Mouse (Mus musculus) MEL (cell line): ENCODE results near the gene Gnb1l. TPM values are rescaled to one million over a fixed set of nuclear protein-coding genes. Genes with fewer than 3 reads are reported as not detected.

Experiments used
- DNase-seq: peaks from one replicate; pipeline ENCODE4 v3.0.0; 2011; ENCODE audit warnings: low read depth, low spot score
- H3K27ac ChIP-seq: 2 replicates; pipeline ENCODE4 v1.5.1; 2012; ENCODE audit warnings: low read depth, mild to moderate bottlenecking, control low read depth, low read length, moderate library complexity; ENCODE audit not compliant: control insufficient read depth
- H3K27me3 ChIP-seq, 2 experiments: fragments of 150-350 bp in 1 of 2; sonication (generic) in 1 of 2; 2 replicates each; pipeline ENCODE4 v1.6.1; 2012; ENCODE audit warnings: low read length in 2 of 2, mild to moderate bottlenecking in 2 of 2, improper control_type of control experiment in 1 of 2, moderate library complexity in 1 of 2; ENCODE audit not compliant: insufficient read depth in 2 of 2, control insufficient read depth in 1 of 2
- H3K36me3 ChIP-seq, 2 experiments: 2 replicates each; pipeline ENCODE4 v1.6.1; 2012 to 2014; ENCODE audit warnings: low read length in 2 of 2, improper control_type of control experiment in 1 of 2, inconsistent platforms in 1 of 2, mild to moderate bottlenecking in 1 of 2; ENCODE audit not compliant: insufficient read depth in 2 of 2, control insufficient read depth in 1 of 2
- H3K4me1 ChIP-seq, 2 experiments: fragments of 150-350 bp in 1 of 2; sonication (generic) in 1 of 2; 2 replicates each; pipeline ENCODE4 v1.6.1; 2012; ENCODE audit warnings: low read length in 2 of 2, improper control_type of control experiment in 1 of 2, mild to moderate bottlenecking in 1 of 2; ENCODE audit not compliant: insufficient read depth in 2 of 2, control insufficient read depth in 1 of 2
- H3K4me3 ChIP-seq, 2 experiments: fragments of 150-350 bp in 1 of 2; sonication (generic) in 1 of 2; 2 replicates each; pipeline ENCODE4 v1.5.1; 2012; ENCODE audit warnings: low read depth in 2 of 2, low read length in 2 of 2, mild to moderate bottlenecking in 2 of 2, moderate library complexity in 2 of 2, control low read depth in 1 of 2, improper control_type of control experiment in 1 of 2; ENCODE audit not compliant: control insufficient read depth in 1 of 2, insufficient read depth in 1 of 2
- H3K79me2 ChIP-seq: 2 replicates; pipeline ENCODE4 v1.6.1; 2012; ENCODE audit warnings: mild to moderate bottlenecking, low read length, moderate library complexity; ENCODE audit not compliant: control insufficient read depth, poor library complexity, insufficient read depth
- H3K9ac ChIP-seq: 2 replicates; pipeline ENCODE4 v1.6.1; 2012; ENCODE audit warnings: low read depth, mild to moderate bottlenecking, control low read depth, low read length, moderate library complexity; ENCODE audit not compliant: control insufficient read depth, poor library complexity, severe bottlenecking
- H3K9me3 ChIP-seq: fragments of 150-350 bp; sonication (generic); replicated peaks from 2 replicates; pipeline ENCODE4 v1.6.1; 2012; ENCODE audit warnings: mild to moderate bottlenecking, low read length, improper control_type of control experiment, moderate library complexity; ENCODE audit not compliant: insufficient read depth
- CHD1 ChIP-seq: IDR thresholded peaks from 2 replicates; pipeline ENCODE4 v1.6.1; 2012; ENCODE audit warnings: low read depth, mild to moderate bottlenecking, inconsistent platforms, low read length, improper control_type of control experiment
- CTCF ChIP-seq, 3 experiments: IDR thresholded peaks in 2 of 3; conservative IDR thresholded peaks in 1 of 3; 2 replicates each; pipeline ENCODE4 v1.5.1; 2011 to 2012; ENCODE audit warnings: low read length in 3 of 3, low read depth in 2 of 3, mild to moderate bottlenecking in 2 of 3, improper control_type of control experiment in 1 of 3, inconsistent platforms in 1 of 3, mixed read lengths in 1 of 3, moderate library complexity in 1 of 3; ENCODE audit not compliant: control insufficient read depth in 1 of 3, insufficient read depth in 1 of 3, poor library complexity in 1 of 3, severe bottlenecking in 1 of 3
- E2F4 ChIP-seq: IDR thresholded peaks from 2 replicates; pipeline ENCODE4 v1.6.1; 2011; ENCODE audit warnings: low read depth, low read length, improper control_type of control experiment, borderline replicate concordance
- EP300 ChIP-seq, 2 experiments: IDR thresholded peaks; 2 replicates each; pipeline ENCODE4 v1.6.1; 2011; ENCODE audit warnings: improper control_type of control experiment in 2 of 2, low read length in 2 of 2, low read depth in 1 of 2, mild to moderate bottlenecking in 1 of 2
- GATA1 ChIP-seq: IDR thresholded peaks from 2 replicates; pipeline ENCODE4 v1.6.1; 2011; ENCODE audit warnings: low read depth, low read length, improper control_type of control experiment
- KAT2A ChIP-seq: conservative IDR thresholded peaks from 2 replicates; pipeline ENCODE4 v1.6.1; 2012; ENCODE audit warnings: low read depth, low read length, improper control_type of control experiment, inconsistent platforms
- MAZ ChIP-seq: IDR thresholded peaks from 2 replicates; pipeline ENCODE4 v1.6.1; 2012; ENCODE audit warnings: low read depth, mild to moderate bottlenecking, inconsistent platforms, low read length, improper control_type of control experiment
- MXI1 ChIP-seq: IDR thresholded peaks from 2 replicates; pipeline ENCODE4 v1.6.1; 2011; ENCODE audit warnings: mild to moderate bottlenecking, low read depth, low read length, improper control_type of control experiment
- MYC ChIP-seq: IDR thresholded peaks from 2 replicates; pipeline ENCODE4 v1.6.1; 2011; ENCODE audit warnings: low read depth, mild to moderate bottlenecking, low read length, improper control_type of control experiment, moderate library complexity
- NELFE ChIP-seq: IDR thresholded peaks from 2 replicates; pipeline ENCODE4 v1.6.1; 2011; ENCODE audit warnings: low read depth, low read length, improper control_type of control experiment
- NRF1 ChIP-seq: IDR thresholded peaks from 2 replicates; pipeline ENCODE4 v1.6.1; 2014; ENCODE audit warnings: low read depth, mild to moderate bottlenecking, inconsistent platforms, low read length, improper control_type of control experiment, moderate library complexity; ENCODE audit not compliant: poor library complexity, insufficient read depth, severe bottlenecking
- POLR2AphosphoS2 ChIP-seq: IDR thresholded peaks from 2 replicates; pipeline ENCODE4 v1.6.1; 2011; ENCODE audit warnings: low read length, improper control_type of control experiment
- RAD21 ChIP-seq: IDR thresholded peaks from 2 replicates; pipeline ENCODE4 v1.6.1; 2011; ENCODE audit warnings: mild to moderate bottlenecking, low read depth, low read length, improper control_type of control experiment
- RCOR1 ChIP-seq: IDR thresholded peaks from 2 replicates; pipeline ENCODE4 v1.6.1; 2012; ENCODE audit warnings: low read depth, mild to moderate bottlenecking, inconsistent platforms, low read length, improper control_type of control experiment
- SMC3 ChIP-seq: IDR thresholded peaks from 2 replicates; pipeline ENCODE4 v1.6.1; 2011; ENCODE audit warnings: low read depth, low read length, improper control_type of control experiment
- TAL1 ChIP-seq: IDR thresholded peaks from 2 replicates; pipeline ENCODE4 v1.6.1; 2012; ENCODE audit warnings: mild to moderate bottlenecking, inconsistent platforms, low read length, moderate library complexity, mixed read lengths
- TBP ChIP-seq: IDR thresholded peaks from 2 replicates; pipeline ENCODE4 v1.8.0; 2011; ENCODE audit warnings: low read depth, low read length, improper control_type of control experiment
- TCF12 ChIP-seq: IDR thresholded peaks from 2 replicates; pipeline ENCODE4 v1.6.1; 2014; ENCODE audit warnings: low read depth, mild to moderate bottlenecking, inconsistent platforms, low read length, improper control_type of control experiment, moderate library complexity
- UBTF ChIP-seq: IDR thresholded peaks from 2 replicates; pipeline ENCODE4 v1.6.1; 2012; ENCODE audit warnings: low read depth, mild to moderate bottlenecking, inconsistent platforms, low read length, improper control_type of control experiment, moderate library complexity, borderline replicate concordance; ENCODE audit not compliant: insufficient read depth
- USF1 ChIP-seq: IDR thresholded peaks from 2 replicates; pipeline ENCODE4 v1.6.1; 2014; ENCODE audit warnings: low read depth, mild to moderate bottlenecking, inconsistent platforms, low read length, improper control_type of control experiment, moderate library complexity
- USF2 ChIP-seq, 2 experiments: IDR thresholded peaks; 2 replicates each; pipeline ENCODE4 v1.6.1; 2011 to 2012; ENCODE audit warnings: improper control_type of control experiment in 2 of 2, low read length in 2 of 2, borderline replicate concordance in 1 of 2, inconsistent platforms in 1 of 2, low read depth in 1 of 2, mild to moderate bottlenecking in 1 of 2; ENCODE audit not compliant: insufficient read depth in 1 of 2
- ZC3H11A ChIP-seq: IDR thresholded peaks from 2 replicates; pipeline ENCODE4 v1.6.1; 2012; ENCODE audit warnings: low read depth, mild to moderate bottlenecking, inconsistent platforms, low read length, improper control_type of control experiment
- polyA plus RNA-seq, 2 experiments: library from polyadenylated mRNA; stranded (reverse) in 1 of 2; unstranded in 1 of 2; fragments of >175 nt in 1 of 2; fragments of >200 nt in 1 of 2; gene quantifications; 2 replicates each; pipeline versions ENCODE4 v1.2.1 to v1.2.4; 2012; ENCODE audit warnings: low replicate concordance in 2 of 2, low read depth in 1 of 2; ENCODE audit not compliant: insufficient read length in 2 of 2, insufficient read depth in 1 of 2, missing spikeins in 1 of 2
- total RNA-seq: library from RNA; depleted of rRNA; stranded (reverse); fragments of 300-350 nt; gene quantifications from 2 replicates; pipeline ENCODE4 v1.2.3, GENCODE M21; 2012

Gene Gnb1l
- total and polyA plus RNA-seq, 3 experiments: 37.9 to 47.8 TPM; not detected in 1

GRCm38 (mm10) chr16:18554721-18555120 is 56.2 kb downstream of the Gnb1l start:
- no peaks in the 10 kb centered on the region for H3K27me3 ChIP-seq
- no peaks in the 10 kb centered on the region; a peak in 1 of 4 replicates for H3K36me3 ChIP-seq
- TF ChIP-seq CHD1 (no peak), MYC (no peak), TAL1 (no peak), UBTF (no peak)
- H3K4me3 ChIP-seq: no peak overlapping the region
- no peak overlapping the region for H3K9ac ChIP-seq
- H3K9me3 ChIP-seq: no peaks in the 10 kb centered on the region
- no peak overlapping the region for H3K27ac ChIP-seq
- H3K4me1 ChIP-seq: no peaks in the 10 kb centered on the region
- H3K79me2 ChIP-seq: no peaks in the 10 kb centered on the region
- no peak for DNase-seq

DNA sequence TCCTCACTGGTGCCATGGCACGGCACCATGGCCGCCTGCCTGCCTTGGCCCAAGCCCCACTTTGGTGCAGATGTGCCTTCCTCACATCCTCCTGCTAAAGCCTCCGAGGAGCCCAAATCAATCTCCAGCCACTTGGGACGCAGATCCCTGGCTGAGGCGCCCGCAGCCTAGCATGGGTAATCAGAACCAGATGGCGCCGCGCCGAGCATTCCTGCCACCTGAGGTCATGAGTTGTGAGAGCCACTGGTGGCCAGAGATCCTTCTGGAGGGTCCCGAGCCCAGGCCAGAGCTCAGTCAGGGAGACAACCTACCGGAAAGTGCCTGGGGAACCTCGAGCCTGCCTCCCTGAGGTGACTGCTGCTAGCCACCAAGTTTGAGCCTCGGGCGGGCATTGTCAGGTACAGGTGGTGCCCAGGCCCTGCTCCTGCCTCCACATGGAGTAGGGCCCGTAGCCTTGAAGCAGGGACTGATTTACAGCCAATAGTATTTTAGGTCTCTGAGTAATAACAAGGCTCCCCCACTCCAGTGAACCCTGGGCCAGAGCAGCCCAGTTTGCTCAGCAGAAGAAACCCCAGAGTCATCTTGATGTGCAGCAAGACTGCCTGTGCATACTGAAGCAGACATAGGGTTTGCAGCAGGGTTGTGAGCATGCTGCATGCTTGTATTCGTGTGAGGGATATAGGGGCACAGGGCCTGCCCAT is 56.9 kb downstream of the Gnb1l start:
- Histone ChIP-seq H3K4me3 (no peak overlapping the region), H3K9ac (no peak overlapping the region), H3K4me1 (no peaks in the 10 kb centered on the region), H3K36me3 (no peaks in the 10 kb centered on the region; a peak in 1 of 4 replicates), H3K27me3 (no peaks in the 10 kb centered on the region), H3K79me2 (no peaks in the 10 kb centered on the region), H3K9me3 (no peaks in the 10 kb centered on the region), H3K27ac (no peak overlapping the region)
- TF ChIP-seq SMC3: no peak
- no peak for TF ChIP-seq TBP
- TF ChIP-seq GATA1: no peak
- TF ChIP-seq MAZ: no peak
- TF ChIP-seq MYC: no peak
- TF ChIP-seq NRF1: no peak
- no peak for TF ChIP-seq TCF12
- no peak for TF ChIP-seq POLR2AphosphoS2
- TF ChIP-seq KAT2A: no peak
- no peak for TF ChIP-seq RAD21
- TF ChIP-seq ZC3H11A: no peak
- TF ChIP-seq CHD1: no peak
- no peak for TF ChIP-seq RCOR1
- TF ChIP-seq USF1: no peak
- no peak for TF ChIP-seq USF2 (IDR thresholded peaks at IDR 0.05; ENCODE audit: borderline replicate concordance in 1 of 2, insufficient read depth in 1 of 2, low read depth in 1 of 2, low read length in 2 of 2)
- no peak for TF ChIP-seq CTCF (IDR thresholded peaks at IDR 0.05 in 2 of 3, conservative IDR thresholded peaks at IDR 0.05 in 1 of 3; ENCODE audit: control insufficient read depth in 1 of 3, insufficient read depth in 1 of 3, low read depth in 2 of 3, low read length in 3 of 3, poor library complexity in 1 of 3, severe bottlenecking in 1 of 3)
- TF ChIP-seq EP300 (IDR thresholded peaks at IDR 0.05; ENCODE audit: low read depth in 1 of 2, low read length in 2 of 2): no peak
- no peak for TF ChIP-seq E2F4
- no peak for TF ChIP-seq MXI1
- no peak for TF ChIP-seq NELFE
- no peak for DNase-seq
